Mouse (Mus musculus) heart, postnatal 0 days (tissue): ENCODE measurements at regions not wholly inside any gene's neighbourhood (a gene's known extent, or its start where the extent isn't known, plus 50 kb on each side); places are given as distances from the start of the nearest gene placed in this dataset.

Source experiments
- ATAC-seq: fragments of 200-750 bp; cut with Nextera tagmentation; 2 replicates; pipeline ENCODE4 v1.8.0; 2017; ENCODE audit warnings: low read depth, moderate number of reproducible peaks, moderate library complexity; ENCODE audit not compliant: insufficient read depth
- DNase-seq: peaks from one replicate; pipeline ENCODE4 v3.0.0-alpha.2; 2016; ENCODE audit warnings: low spot score
- H3K27ac ChIP-seq: fragments of 300-500 bp; sonication (generic); 2 replicates; pipeline ENCODE4 v1.5.1; 2014; ENCODE audit warnings: low read depth, mild to moderate bottlenecking
- H3K27me3 ChIP-seq: fragments of 300-500 bp; sonication (generic); 2 replicates; pipeline ENCODE4 v1.6.1; 2014; ENCODE audit warnings: low read length, mixed read lengths; ENCODE audit not compliant: control insufficient read depth, insufficient read depth
- H3K36me3 ChIP-seq: fragments of 300-500 bp; sonication (generic); replicated peaks from 2 replicates; pipeline ENCODE4 v1.6.1; 2014; ENCODE audit warnings: low read length, mixed read lengths; ENCODE audit not compliant: control insufficient read depth, insufficient read depth
- H3K4me1 ChIP-seq: fragments of 300-500 bp; sonication (generic); 2 replicates; pipeline ENCODE4 v1.6.1; 2014; ENCODE audit warnings: antibody characterized with exemption; ENCODE audit not compliant: control insufficient read depth, insufficient read depth
- H3K4me2 ChIP-seq: fragments of 300-500 bp; sonication (generic); 2 replicates; pipeline ENCODE4 v1.6.1; 2014; ENCODE audit warnings: low read depth, mild to moderate bottlenecking, low read length, moderate library complexity
- H3K4me3 ChIP-seq: fragments of 300-500 bp; sonication (generic); 2 replicates; pipeline ENCODE4 v1.5.1; 2014; ENCODE audit warnings: low read depth, low read length
- H3K9ac ChIP-seq: fragments of 300-500 bp; sonication (generic); replicated peaks from 2 replicates; pipeline ENCODE4 v1.6.1; 2014; ENCODE audit warnings: low read depth, low read length, mixed read lengths
- H3K9me3 ChIP-seq: fragments of 300-500 bp; sonication (generic); replicated peaks from 2 replicates; pipeline ENCODE4 v1.6.1; 2016; ENCODE audit warnings: low read length; ENCODE audit not compliant: control insufficient read depth
- CTCF ChIP-seq: IDR thresholded peaks from 2 replicates; pipeline ENCODE4 v1.5.1; 2016; ENCODE audit warnings: antibody characterized with exemption, control low read depth, low read depth
- EP300 ChIP-seq: IDR thresholded peaks from 2 replicates; pipeline ENCODE4 v1.6.1; 2016; ENCODE audit warnings: antibody characterized with exemption, low read depth
- WGBS: fragments of 180-500 bp; shearing (Covaris S2); extraction: QIAGEN DNeasy Blood & Tissue Kit; methylation state at CpG from one replicate; pipeline ENCODE4 v1.1.7; 2014; 5-methylcytosine and 5-hydroxymethylcytosine counted together

DNA sequence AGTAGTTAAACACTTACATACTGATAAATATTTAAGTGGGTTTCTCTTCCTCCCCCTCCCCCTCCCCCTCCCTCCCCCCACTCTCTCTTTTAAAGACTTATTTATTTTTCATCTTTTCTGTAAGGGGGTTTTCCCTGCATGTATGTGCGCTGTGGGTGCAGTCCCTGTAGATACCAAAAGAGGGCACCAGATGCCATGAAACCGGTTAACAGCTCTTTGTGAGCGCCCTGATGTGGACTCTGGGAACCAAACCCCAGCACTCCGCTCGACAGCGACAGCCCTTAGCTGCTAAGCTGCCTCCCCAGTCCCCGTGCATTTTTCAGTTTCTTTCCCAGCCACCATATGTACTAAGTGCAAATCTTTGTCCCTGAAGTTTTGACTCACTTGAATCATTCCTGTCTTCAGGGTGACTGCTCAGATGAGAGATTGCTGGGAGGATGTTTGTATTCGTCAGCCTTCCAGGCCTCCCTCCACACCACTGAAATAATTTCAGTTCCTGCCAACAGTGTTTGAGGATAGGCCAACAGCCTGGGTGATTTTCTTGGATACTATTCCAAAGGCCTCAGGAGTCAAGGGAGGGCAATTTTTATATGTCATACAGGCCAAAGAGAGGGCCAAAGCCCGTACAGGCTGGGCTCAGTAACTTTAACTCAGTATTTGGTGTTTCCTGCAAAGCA lies 309.3 kb downstream of the Prdm2 start:
- WGBS = 69% methylated on average over 9 of the region's 9 CpGs
- no peak for DNase-seq
- Histone ChIP-seq H3K27ac (no peak overlapping the region), H3K4me3 (no peak overlapping the region), H3K4me2 (no peak overlapping the region), H3K36me3 (no peaks in the 10 kb centered on the region), H3K9ac (no peak overlapping the region), H3K27me3 (no peaks in the 10 kb centered on the region), H3K4me1 (no peaks in the 10 kb centered on the region), H3K9me3 (no peaks in the 10 kb centered on the region)
- TF ChIP-seq CTCF = no peak
- TF ChIP-seq EP300 = no peak
- no peak for ATAC-seq

DNA sequence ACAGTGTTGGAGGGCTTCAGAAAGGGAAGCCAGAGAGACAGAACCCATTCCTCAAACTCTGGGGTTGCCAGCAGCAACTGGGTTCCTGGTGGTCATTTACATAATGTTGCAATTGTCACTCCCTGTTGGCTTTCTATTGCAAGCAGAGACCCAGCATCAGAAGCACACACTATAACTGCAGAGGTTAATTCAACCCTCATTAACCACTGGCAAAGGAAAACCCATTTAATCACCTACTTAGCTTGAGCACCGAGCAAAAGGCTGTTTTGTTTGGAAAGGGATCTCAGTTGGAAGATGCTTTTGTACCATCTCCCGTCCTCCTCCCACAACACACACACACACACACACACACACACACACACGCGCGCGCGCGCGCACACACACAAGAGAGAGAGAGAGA lies 312.0 kb downstream of the Prdm2 start:
- WGBS = 86% methylated on average over 9 of the region's 9 CpGs
- DNase-seq (no peak), ATAC-seq (no peak)
- Histone ChIP-seq H3K4me3 (no peak overlapping the region), H3K9me3 (no peaks in the 10 kb centered on the region; the same call in 1 of the 2 replicates), H3K36me3 (no peaks in the 10 kb centered on the region), H3K27me3 (no peaks in the 10 kb centered on the region), H3K27ac (no peak overlapping the region), H3K4me1 (no peaks in the 10 kb centered on the region), H3K4me2 (no peak overlapping the region), H3K9ac (no peak overlapping the region)
- TF ChIP-seq CTCF = no peak
- no peak for TF ChIP-seq EP300

DNA sequence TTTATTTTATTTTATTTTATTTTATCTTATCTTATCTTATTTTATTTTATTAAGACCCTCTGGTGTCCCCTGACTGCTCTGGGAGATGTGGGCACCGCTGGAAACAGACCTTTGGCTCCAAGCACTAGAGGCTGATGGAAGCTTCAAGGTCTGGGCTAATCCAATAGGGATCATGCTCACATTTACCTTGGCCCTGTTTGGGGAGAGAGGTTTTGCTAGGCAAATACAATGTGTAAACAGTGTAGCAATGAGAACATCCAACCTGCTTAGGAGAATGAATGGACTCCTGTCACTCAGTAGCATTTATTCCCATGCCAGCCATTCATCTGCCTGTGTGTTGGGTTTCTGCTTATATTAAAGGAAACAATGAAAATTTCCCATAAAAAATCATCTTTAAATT lies 313.8 kb downstream of the Prdm2 start:
- no peak overlapping the region for H3K27ac ChIP-seq
- no peaks in the 10 kb centered on the region for H3K4me1 ChIP-seq
- no peaks in the 10 kb centered on the region; the same call in 1 of the 2 replicates for H3K9me3 ChIP-seq
- H3K4me2 ChIP-seq = no peak overlapping the region
- no peak for TF ChIP-seq EP300
- TF ChIP-seq CTCF = no peak
- DNase-seq = no peak
- H3K27me3 ChIP-seq = no peaks in the 10 kb centered on the region
- no peaks in the 10 kb centered on the region for H3K36me3 ChIP-seq
- WGBS = 76% methylated on average over 1 of the region's 1 CpGs
- no peak for ATAC-seq
- no peak overlapping the region for H3K9ac ChIP-seq
- H3K4me3 ChIP-seq = no peak overlapping the region

DNA sequence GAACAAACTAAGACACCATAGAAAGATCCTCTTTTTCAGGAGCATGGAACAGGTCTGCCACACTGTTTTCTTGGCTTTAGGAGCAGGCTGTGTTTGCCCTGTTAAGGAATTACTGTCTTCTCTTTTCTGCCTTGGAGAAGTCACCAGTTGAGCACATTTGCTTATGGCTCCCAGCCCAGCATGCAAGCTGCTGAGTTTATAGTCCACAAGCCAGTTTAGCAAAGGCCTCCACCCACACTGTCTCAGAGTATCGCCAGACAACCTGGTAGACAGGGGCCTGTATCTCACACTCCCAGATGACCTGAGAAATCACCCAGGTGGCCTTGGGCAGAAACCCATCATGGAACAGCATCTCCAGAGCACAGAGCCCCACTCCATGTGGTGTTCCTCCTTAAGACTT lies 322.1 kb downstream of the Prdm2 start:
- 91% methylated on average over 1 of the region's 1 CpGs for WGBS
- H3K4me2 ChIP-seq = no peak overlapping the region
- TF ChIP-seq CTCF (no peak), EP300 (no peak)
- no peak for DNase-seq
- H3K4me3 ChIP-seq = no peak overlapping the region
- ATAC-seq = no peak
- no peaks in the 10 kb centered on the region for H3K36me3 ChIP-seq
- H3K27me3 ChIP-seq = no peaks in the 10 kb centered on the region
- 0 out of 2 replicates have a peak, but pooled peaks cover 5% of the 10 kb centered on the region for H3K4me1 ChIP-seq
- H3K27ac ChIP-seq = no peak overlapping the region
- peaks cover 6% of the 10 kb centered on the region for H3K9me3 ChIP-seq
- no peak overlapping the region for H3K9ac ChIP-seq

DNA sequence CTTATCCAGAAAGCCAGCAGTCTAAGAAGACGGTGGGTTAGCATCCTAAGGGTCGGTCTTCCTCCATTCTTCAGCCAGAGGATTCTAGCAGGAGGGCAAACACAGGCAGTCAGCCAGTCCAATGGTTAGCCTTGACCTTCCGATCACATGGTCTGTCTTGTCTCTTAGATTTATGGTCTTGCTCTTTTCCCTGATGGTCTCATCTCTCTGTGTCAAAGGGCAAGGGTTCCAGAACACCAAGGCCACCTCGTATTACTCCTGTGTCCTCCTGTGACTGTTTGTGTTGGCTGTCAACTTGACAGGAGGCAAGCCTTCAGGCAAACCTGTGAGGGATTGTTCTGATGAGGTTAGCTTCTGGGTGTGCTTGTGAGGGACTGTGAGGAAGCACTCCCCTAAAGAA lies 323.9 kb downstream of the Prdm2 start:
- DNase-seq = no peak
- Histone ChIP-seq H3K4me3 (no peak overlapping the region), H3K9me3 (peaks cover 6% of the 10 kb centered on the region), H3K36me3 (no peaks in the 10 kb centered on the region), H3K27me3 (no peaks in the 10 kb centered on the region), H3K27ac (no peak overlapping the region), H3K9ac (no peak overlapping the region), H3K4me2 (no peak overlapping the region), H3K4me1 (peaks cover 5% of the 10 kb centered on the region; the same call in 1 of the 2 replicates)
- ATAC-seq = no peak
- TF ChIP-seq EP300 (no peak), CTCF (no peak)
- 70% methylated on average over 4 of the region's 4 CpGs for WGBS

DNA sequence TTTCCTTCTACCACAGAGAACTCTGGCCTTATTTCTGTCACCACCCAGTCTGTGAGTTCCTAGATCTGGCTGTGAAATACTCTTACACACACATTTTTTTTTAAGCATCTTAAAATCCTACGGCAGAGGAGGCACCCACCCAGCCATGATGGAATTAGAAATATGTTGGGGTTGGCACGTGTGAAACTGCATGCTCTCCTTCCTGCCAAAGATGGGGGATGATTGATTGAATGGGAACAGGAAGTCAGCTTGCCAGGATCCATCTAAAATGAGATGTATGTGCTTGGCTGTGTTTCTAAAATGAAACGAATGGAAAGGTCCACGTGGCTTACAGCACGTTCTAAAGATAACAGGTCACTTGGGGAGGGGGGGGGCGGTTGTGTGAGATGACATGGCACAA lies 324.9 kb downstream of the Prdm2 start:
- H3K9me3 ChIP-seq = peaks cover 6% of the 10 kb centered on the region
- no peak overlapping the region for H3K4me2 ChIP-seq
- TF ChIP-seq EP300 (no peak), CTCF (no peak)
- no peak overlapping the region for H3K9ac ChIP-seq
- H3K4me1 ChIP-seq = peaks cover 5% of the 10 kb centered on the region; the same call in 1 of the 2 replicates
- H3K27ac ChIP-seq = no peak overlapping the region
- H3K36me3 ChIP-seq = no peaks in the 10 kb centered on the region
- DNase-seq (peak; percentile 14), ATAC-seq (no peak)
- WGBS = 15% methylated on average over 6 of the region's 6 CpGs
- no peak overlapping the region for H3K4me3 ChIP-seq
- H3K27me3 ChIP-seq = no peaks in the 10 kb centered on the region
